Mouse (Mus musculus) megakaryocyte, embryonic 14.5 days (primary cell): Measurements from ENCODE around the gene Eml1.

Experiments
- FLI1 ChIP-seq: IDR thresholded peaks from 2 replicates; pipeline ENCODE4 v1.6.1; 2012; ENCODE audit warnings: low read length, inconsistent platforms, mixed read lengths
- GATA1 ChIP-seq: IDR thresholded peaks from 3 replicates; pipeline ENCODE4 v1.6.1; 2012; ENCODE audit warnings: mixed read lengths, low read length, inconsistent platforms, borderline replicate concordance

GRCm38 (mm10) chr12:108446721-108447120 is 76.0 kb downstream of the Eml1 start:
- TF ChIP-seq GATA1 (no peak), FLI1 (no peak)
